Mouse (Mus musculus) spleen, embryonic (tissue): ENCODE results near the gene Pdlim4.

Experiments used
- CTCF ChIA-PET: fragments of 350-600 bp; sonication (Branson Sonifier 250); formaldehyde crosslinking; loops from one replicate; lab custom pipeline; 2022; lab: Charles Lee

The Pdlim4 gene

DNA sequence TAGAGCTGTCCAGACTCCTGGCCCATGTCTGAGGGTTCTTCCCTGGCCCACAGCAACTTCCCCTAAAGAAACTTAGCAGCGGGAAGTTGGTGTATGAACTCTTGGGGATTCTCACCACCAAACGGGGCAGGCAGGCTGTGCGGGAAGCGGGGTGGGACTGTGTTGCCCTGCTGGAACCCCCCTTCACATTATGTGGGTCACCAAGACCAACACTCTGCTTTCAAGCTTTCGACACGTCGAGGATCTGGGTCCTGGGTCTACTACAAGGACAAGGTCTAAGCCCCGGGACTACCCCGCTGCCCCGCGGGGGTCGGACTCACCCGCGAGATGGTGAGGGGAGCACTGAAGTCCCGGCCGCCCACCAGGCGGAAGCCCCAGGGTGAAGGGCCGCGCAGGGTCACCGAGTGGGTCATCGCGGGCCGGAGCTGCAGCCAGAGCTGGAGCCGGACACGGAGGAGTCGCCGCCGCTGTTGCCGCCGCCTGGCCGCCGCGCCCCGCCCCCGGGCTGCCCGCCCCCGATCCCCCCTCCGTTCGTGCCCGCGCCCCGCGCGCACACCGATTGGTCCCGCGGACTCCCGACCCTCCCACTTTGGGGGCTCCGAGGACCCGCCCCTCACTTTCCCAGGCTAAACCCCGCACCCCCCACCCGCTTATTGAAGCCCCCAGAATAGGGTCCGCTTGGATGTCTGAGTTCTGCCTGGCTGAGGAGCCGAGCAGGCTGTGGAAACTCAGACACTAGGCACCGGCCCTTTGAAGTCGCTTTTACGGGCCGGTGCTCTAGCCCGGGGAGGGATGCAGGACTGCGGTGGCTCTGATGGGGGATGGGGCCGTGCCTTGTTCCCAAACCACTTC, at the start of gene Pdlim4:
Pdlim4 (minus strand) TSS at position 495 of the 852 bp plus-strand sequence.
- CTCF ChIA-PET: no interaction called here

DNA sequence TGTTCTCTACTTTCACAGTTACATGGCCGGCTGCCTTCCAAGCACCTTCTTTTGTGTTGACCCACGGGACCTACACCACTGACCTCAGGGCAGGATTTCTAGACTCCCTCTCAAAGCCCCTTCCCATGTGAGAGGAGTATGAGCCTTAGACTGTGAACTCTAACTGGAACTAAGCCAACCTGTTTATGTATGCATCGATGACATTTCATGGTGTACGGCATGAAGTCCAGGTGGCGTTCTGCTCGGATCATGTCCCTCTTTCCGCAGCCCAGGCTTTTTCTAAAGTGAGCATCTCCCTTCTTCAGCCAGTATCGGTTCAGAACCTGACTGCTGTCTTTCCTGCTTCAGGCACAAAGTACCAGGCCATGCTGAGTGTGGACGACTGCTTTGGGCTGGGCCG, 48.3 kb upstream of the Pdlim4 start:
- CTCF ChIA-PET: no interaction called here

DNA sequence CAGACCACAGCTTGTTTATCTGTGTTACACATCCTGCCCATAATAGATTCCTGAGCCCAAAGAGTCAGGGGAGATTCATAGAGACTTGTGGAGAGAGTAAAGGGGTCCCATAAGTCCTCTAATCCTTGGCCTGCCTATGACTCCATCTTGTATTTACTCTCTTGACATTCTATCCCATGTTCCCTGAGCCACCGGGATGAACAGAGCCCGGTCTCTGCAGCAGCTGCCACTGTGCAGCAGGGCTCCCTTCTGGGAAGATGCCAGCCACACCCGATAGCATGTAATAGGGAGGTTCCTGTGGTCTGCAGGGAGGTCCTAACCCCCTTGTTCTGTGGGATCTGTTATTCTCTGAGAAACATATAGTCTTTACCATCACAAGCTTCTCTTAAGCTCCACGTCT, 47.6 kb upstream of the Pdlim4 start:
- CTCF ChIA-PET: no interaction called here

DNA sequence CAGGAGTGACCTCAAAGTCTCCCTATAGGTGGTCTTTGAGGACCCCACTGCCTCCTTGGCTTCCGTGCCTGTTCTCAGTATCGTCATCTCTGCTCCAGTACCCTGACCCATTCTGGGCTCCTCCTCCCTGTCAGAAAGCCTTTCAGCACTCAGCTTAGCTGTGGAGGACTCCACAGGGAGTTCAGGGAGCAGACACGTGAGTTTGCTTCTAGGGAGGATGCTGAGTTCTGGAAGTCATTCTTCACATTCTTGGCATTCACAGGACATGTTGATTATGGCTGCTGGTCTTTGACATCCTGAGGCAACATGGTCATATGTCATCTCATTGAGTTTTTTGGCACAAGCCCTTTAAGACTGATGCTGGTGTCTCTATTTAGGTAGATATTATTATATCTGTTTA, 47.1 kb upstream of the Pdlim4 start:
- CTCF ChIA-PET: no interaction called here

DNA sequence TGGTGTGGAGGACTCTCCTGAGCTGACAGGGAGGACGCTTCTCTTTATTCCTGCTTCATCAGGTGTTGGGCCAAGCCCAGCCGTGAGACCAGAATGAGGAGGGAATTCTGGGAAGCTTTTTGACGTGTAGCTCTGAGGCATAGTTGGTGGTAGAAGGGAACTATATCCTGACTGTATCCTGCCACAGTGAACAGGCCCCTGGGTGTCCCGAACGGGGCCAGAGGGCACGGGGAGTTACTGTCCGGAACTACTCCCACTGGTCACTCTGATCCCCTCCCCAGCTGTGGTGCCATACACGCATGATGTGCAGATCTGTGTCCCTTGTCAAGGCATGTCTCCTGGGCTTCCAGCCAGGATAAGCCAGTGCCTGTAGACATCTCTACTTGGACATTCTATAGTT, 46.5 kb upstream of the Pdlim4 start:
- CTCF ChIA-PET: no interaction called here

DNA sequence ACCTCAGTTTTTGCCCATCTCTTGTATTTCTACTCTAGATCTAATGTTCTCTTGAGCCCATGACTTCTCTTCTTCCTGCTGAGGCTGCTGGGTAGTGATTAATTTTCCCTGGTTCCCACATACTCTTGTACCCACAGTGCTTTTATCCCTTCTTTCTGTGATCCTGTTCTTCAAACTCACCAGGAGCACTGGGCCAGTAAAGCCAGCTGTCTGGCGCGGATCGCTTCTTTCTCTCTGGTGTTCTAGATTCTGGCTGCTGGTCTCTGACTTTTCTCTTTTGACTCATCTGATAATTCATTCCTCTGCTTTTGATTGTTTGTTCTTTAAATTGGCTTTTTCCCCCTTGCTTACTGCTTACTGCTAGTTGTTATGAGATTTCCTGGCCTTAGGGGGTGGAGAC, 45.9 kb upstream of the Pdlim4 start:
- CTCF ChIA-PET: no interaction called here

DNA sequence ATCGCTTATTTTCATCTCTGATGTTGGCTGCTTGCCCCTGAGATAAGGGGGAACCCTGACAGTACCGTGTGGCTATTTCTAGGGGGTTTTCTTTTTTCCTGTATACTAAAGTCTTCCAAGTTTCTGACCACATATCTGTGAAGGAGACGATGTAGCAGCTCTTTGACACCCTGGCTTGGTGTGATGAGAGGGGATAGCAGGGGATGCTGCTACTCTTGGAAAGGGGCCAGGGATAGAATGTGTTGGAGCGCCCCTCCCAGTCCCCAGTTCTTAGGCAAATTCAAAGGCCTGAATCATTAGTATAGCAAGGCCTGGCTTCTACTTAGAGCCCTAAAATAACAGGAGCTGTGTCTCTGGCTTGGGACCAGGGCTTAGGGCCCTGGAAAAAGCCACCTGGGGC, 44.5 kb upstream of the Pdlim4 start:
- CTCF ChIA-PET: no interaction called here

DNA sequence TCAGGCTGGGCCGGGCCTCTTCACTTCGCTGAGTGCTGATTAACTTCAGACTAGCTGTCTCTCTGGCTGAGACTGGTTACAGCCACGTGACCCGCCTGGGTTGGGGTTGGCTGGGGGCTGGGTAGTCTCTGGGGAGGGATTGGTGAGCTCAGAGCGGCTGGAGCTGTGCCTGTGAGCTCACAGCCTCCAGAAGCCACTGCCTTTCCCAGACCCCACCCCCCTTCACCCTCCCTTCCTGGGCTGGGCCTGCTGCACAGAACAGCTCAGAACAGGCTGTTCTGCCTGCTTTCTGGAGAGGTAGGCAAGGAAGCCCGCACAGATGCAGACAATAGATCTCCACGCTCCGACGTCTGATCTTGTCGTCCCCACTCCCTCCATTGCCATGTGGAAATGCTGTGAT, 44.1 kb upstream of the Pdlim4 start:
- CTCF ChIA-PET: no interaction called here

DNA sequence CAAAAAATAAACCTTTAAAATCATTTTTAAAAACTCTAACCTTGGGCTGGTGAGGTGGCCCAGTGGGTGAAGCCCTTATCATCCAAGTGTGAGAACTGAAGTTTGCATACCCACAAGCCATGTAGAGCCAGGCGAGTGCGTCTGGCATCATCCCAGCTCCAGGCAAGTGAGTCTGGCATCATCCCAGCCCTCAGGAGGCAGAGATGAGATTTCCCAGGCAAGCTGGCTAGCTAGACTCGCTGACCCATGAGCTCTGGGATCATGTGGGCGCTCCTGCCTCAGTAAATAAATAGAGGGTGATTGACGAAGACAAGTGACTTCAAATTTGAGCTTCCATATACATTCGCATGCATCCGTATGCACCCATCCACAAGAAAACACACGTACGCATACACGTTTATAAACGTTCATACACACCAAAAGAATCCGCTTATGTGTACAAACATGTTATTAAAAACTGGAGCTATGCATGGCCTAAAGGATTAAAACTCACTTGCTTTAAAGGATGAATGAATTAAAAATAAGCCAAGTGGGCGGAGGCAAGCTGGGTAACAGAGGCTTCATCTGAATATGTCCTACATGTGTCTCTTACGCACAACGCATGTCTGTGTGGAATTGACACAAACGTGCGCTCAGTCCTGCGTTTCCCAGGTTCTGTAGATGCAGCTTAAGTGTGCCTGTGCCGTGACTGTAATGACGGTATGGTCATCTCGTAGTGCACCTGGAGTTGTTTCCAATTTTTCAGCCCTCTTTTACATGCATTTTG, 43.3 kb upstream of the Pdlim4 start:
- CTCF ChIA-PET: no interaction called here

DNA sequence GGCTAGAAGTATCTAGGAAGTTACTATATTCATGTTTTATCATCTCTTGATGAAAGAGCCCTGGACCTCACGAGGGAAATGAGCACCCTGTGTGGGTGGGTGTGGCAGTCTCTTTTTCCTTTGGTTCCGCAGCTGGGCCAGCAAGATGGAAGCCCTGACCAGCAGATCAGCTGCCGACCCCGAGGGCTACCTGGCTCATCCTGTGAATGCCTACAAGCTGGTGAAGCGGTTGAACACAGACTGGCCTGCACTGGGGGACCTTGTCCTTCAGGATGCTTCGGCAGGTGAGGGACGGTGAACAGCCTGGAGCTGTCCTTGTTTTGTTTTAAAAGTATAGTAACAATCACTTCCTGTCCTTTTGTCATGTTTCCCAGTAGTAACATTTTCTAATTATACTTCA, 42.5 kb upstream of the Pdlim4 start:
- CTCF ChIA-PET: no interaction called here

DNA sequence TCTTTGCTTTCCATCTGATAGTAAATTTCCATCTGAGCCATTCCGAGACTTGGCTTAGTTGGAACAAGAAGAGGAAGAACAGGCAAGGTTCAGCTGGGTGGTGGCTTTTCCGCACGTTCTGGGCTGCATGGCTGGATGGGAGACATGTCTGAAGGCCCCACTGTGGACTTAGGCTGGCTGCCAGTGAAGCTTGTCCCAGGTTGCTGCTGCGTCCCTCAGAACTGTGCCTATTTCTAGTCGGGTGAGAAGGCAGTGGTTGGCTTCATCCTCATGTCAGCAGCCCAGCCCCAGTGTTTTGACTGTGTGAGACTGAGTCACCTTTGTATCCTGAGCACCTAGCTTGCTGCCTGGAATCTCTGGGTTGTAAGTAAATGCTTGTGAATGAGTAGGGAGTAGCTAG, 40.1 kb upstream of the Pdlim4 start:
- CTCF ChIA-PET: no interaction called here

DNA sequence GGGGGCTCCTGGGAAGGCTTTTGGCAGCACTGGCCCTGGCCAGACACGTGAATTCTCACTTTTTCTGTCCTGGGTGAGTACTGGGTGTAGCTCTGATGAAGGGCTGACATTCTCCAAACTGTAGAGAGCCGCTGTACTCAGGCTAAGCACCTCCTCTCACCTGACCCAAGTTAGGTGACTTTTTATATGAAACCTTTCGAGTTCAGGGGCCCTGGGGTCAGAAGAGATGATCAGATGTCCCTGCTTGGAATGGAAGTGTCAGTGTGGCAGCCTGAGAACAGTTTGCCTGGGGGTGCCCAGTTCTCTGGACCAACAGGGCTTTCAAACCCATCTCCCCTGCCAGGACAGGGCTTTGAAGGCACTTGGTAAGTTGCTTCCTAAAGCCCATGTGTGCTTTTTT, 39.3 kb upstream of the Pdlim4 start:
- CTCF ChIA-PET: no interaction called here

DNA sequence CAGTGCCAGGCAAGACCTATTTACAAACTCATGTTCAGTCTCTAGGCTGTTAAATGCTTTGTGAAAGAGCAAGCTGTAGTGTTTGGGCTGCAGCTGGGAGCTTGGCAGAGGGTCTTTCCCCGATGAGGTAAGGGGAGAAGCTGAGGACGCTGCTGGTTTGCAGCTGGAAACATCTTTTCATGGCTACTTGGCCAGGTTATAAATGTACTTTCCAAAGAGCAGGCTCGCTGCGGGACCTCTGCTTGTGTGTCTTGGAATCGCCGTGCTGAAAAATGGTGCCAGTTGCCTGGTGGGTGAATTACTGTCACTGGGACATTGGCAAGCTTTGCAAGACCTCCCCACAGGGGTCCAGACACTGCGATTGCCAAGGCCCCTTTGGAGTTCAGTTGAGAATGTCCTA, 38.4 kb upstream of the Pdlim4 start:
- CTCF ChIA-PET: no interaction called here

DNA sequence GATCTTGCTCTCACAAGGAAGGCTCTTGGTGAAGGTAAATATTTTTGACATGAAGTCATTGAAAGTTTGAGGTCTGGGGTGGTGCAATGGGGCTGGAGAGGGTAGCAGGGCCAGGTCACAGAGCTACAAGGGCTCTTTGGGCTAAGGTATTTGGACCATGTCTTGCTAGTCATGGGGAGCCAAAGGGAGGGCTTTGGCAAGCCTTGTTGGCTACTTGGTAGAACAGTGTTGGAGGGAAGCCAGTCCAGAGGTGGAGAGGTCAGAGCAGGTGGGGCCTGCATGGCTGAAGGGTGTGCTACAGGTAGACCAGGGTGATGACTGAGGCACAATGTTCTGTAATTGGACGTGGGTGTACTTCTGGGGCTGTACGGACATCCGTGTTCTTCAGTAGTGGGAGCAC, 37.9 kb upstream of the Pdlim4 start:
- CTCF ChIA-PET: no interaction called here

DNA sequence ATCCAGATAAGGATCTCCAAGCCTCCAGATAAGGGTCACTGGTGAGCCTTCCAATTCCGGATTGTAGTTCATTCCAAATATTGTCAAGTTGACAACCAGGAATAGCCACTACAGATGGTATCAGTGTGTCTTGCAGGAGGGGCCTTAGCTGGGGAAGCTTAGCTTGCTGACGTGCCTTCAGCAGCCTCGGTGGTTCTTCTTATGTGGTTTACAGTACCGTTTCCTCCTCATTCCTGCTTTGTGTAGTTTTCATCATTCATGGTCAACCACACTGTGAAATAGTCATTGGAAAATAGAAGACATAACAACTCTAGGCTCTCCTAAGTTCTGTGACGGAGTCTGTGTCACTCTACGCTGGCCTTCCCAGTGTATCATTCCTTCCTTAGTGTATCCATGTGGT, 36.2 kb upstream of the Pdlim4 start:
- CTCF ChIA-PET: no interaction called here

DNA sequence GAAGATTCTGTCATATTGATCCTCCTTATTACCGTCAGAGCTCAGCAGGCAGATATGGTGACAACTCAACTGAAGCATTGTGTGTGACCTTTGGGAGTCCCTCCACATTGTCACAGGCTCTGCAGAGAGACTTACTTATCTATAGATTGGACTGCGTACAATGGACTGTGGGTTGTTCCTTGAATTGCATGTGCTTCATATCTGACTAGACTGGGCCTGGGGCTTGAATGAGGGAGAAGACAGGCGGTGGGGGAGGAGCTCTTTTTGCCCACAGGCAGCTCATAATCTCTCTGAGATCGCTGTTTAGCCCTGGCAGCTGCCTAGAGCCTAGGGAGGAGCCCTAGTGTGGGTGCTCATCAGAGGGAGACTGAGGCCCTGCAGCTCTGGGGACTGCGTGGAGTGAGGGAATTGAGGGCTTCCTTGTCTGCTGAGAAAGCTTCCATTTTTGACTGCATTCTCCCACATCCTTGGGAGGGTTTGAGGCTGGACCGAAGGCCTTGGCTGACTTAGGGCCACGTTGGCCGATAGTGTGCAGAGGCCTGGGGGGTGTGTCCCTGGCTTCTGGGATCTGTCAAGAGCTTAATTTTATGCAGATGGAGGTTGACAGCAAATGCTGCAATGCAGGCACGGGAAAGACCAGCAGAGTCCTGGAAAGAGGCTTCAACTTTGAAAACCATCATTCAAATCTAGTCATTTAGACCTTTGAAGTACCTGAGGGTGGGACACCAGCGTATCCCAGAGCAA, 34.1 kb upstream of the Pdlim4 start:
- CTCF ChIA-PET: no interaction called here

DNA sequence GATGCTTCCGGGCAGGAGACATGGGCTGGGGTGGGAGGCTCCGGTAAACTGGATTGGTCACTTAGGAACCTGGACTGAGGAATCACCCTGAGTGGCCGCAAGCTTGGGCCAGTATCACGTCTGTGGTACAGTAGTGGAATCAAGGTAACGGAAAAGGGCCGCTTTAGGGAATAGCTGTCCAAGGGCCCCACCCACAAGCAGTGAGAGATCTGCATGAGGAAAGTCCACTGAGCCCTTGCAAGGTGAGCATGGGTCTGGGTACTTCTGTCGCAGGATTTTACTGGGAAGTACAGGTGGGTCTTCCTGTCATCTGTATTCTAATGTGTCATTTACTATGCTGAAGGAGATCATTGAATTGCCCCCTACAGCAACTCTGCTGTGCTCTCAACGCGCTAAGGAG, 32.9 kb upstream of the Pdlim4 start:
- CTCF ChIA-PET: no interaction called here

DNA sequence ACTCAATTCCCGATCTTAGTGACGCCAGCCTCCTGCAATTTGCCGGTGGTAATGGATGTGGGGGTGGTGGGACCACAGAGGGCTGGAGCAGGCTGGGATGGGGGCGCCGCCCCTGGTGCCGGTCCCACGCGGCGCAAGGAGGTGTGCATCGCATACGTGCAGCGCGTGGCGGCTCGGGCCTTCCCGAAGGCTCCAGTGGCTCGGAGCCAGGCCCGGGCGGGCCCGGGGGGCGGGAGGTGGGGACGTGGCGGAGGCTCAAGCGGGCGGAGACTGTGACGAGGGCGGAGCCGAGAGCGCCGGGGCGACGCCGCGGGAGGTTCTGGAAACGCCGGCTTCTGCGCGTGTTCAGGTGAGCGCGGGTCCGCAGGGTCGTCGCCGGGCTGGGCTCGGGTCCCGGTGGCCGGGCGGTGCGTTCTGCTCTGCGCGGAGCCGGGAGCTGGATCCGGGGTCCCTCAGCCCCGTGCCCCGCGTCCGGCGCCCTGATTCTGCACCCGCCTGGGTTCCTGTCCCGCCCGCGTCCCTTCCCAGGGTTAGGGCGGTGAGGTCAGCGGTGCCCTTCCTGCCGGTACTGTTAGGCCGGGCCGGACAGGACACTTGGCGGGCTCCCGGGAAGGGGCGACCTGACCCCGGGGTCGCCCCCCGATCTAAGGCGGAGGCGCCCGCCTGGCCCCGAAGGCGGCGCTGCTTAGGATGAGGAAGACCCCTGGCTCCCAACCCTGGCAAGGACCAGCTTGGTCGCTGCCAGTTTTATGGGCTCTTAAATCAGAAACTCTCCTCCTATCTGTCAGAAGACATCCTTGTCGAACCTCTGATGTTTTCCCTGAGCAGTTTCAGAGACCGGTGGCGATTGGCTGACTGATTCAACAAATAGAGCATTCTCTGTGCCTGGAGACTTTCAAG, 32.1 kb upstream of the Pdlim4 start:
- CTCF ChIA-PET: no interaction called here

DNA sequence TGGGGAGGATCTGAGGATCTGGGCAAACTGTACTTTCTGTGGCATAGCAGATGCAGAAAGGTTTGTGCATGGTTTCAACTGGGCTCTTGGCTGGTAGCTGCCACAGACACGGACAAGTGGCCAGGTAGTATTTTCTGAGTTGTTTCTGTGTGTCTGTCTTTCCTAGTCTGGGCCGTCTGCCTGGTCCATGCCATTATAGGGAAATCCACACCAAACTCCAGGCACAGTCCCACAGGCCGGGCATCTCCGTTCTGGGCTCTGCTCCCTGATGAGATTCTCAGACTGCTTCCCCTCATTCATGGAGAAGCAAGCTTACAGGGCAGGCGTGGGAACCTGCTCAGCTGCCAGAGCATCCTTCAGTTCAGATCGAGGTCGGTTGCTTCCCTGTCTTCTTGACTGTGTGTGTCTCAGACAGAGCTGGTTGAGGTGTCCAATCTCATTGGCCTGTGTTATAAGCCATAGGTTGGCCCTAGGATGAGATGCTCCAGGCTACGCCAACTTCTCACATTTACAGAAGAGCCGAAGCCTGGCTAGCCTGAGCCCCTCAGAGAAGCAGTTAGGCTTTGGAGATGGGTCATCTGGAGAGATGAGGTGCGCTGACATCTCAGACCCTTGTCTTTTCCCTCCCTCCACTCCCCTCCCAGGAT, 31.4 kb upstream of the Pdlim4 start, which contains the start of gene P4ha2:
P4ha2 (plus strand) TSS at position 51 of the 647 bp plus-strand sequence.
- CTCF ChIA-PET: no interaction called here

DNA sequence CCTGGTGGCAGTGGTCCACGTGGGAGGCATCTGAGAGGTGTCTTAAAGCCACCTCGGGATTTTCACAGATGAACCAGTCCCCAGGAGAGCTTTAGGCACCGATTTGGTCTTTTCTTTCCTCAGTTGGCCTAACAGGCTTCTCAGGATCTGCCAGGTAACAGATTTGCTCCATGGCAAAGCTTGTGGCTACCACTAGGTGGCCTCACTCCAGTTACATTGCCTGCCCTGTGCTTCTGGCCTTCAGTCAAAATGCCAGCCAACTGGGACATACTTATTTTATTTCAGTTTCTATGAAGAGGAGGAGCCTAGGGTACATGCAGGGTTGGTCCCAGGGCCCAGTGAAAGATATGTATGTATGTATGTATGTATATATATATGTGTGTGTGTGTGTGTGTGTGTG, 24.2 kb upstream of the Pdlim4 start:
- CTCF ChIA-PET: interaction anchor here (0.7 kb wide), 1 partner anchor 192 kb away, joined by 3 read pairs; no protein-coding TSS in a partner anchor

DNA sequence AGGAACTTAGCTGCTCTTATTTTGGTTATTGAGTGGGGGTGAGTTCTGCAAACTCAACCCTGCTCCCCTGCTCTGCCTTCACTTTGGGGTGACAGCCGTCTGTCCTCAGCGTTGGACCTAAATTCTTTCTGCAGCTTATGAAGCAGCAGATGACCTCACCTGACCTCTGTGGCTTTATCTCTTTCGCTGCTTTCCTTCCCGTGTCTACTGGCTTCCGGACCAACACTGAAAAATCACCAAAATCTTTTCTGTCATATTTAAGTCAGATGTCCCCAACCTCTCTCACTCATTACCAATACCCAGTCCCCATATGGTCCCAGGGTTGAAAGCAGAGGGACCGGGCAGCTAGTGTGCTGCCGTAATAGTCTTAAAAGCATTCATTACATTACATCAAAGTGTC, 23.4 kb upstream of the Pdlim4 start:
- CTCF ChIA-PET: no interaction called here
